Mouse (Mus musculus): ENCODE results near the gene Btbd35f7. TPM values are rescaled to one million over a fixed set of nuclear protein-coding genes. Genes with fewer than 3 reads are reported as not detected.
"Not testable (repeated sequence)": the region's sequence is repeated elsewhere in the genome, so short reads cannot be mapped to it uniquely, and the experiment has no call there.

Btbd35f7 gene
- total RNA-seq (2021): not detected
- long read RNA-seq, experiment 1: 0 reads
- long read RNA-seq, experiment 2: 0 reads

- DNase-seq (ENCODE audit: low spot score in 2 of 2): not testable (repeated sequence)
Observed at GRCm38 (mm10) chrX:5668767-5669166, at the start of gene Btbd35f7. Btbd35f7 (plus strand) TSS chrX:5669067.

Other genes with a start within 250 kb of the Btbd35f7 start
- not detected for gene Mycs, start 199.8 kb upstream of the Btbd35f7 start, total RNA-seq (2021)